Mouse (Mus musculus) spleen, adult 2 months (tissue): ENCODE data around the gene Igsf10.
"Not testable (repeated sequence)": the region's sequence is repeated elsewhere in the genome, so short reads cannot be mapped to it uniquely, and the experiment has no call there.

Experiments
- CTCF ChIP-seq: fragments of 200-500 bp; IDR thresholded peaks from 2 replicates; pipeline ENCODE4 v1.5.1; 2011; ENCODE audit warnings: mild to moderate bottlenecking, inconsistent platforms; ENCODE audit not compliant: insufficient read depth, insufficient read length, insufficient replicate concordance; ENCODE audit errors: extremely low read depth
- POLR2A ChIP-seq: fragments of 200-500 bp; IDR thresholded peaks from 2 replicates; pipeline ENCODE4 v1.6.1; 2011; ENCODE audit warnings: low read depth, low read length, inconsistent platforms

DNA sequence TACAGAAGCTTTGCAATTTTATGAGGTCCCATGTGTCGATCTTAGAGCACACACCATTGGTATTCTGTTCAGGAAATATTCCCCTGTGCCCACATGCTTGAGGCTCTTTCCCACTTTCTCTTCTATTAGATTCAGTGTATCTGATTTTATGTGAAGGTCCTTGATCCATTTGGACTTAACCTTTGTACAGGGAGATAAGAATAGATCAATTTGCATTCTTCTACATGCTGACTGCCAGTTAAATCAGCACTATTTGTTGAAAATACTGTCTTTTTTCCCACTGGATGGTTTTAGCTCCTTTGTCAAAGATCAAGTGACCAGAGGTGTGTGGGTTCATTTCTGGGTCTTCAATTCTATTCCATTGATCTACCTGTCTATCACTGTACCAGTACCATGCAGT lies 34.6 kb upstream of the Igsf10 start:
- TF ChIP-seq POLR2A, CTCF: not testable (repeated sequence)
